Mouse (Mus musculus): Measurements from ENCODE around the gene Zfp583. TPM values are rescaled to one million over a fixed set of nuclear protein-coding genes. Genes with fewer than 3 reads are reported as not detected.
"Not testable (repeated sequence)": the region's sequence is repeated elsewhere in the genome, so short reads cannot be mapped to it uniquely, and the experiment has no call there.

Gene Zfp583
- total RNA-seq, 2 experiments from 2014 or later: 14.0 to 15.7 TPM

- intact Hi-C loops (cut with DNase I); DNase-seq (ENCODE audit: extremely low spot score in 1 of 2, low spot score in 2 of 2): not testable (repeated sequence)
These were observed 30.3 kb downstream of the Zfp583 start for GRCm38 (mm10) chr7:6300796-6301195.

- intact Hi-C loops (cut with DNase I); DNase-seq (ENCODE audit: extremely low spot score in 1 of 2, low spot score in 2 of 2): not testable (repeated sequence)
These were observed 40.0 kb downstream of the Zfp583 start for GRCm38 (mm10) chr7:6291121-6291520.

- peak; percentile 26 to 40 for DNase-seq (ENCODE audit: extremely low spot score in 1 of 2, low spot score in 2 of 2)
- intact Hi-C loops (cut with DNase I): loop anchor here (10.0 kb wide), 1 partner anchor 152 kb away; no protein-coding TSS in a partner anchor
These were observed 44.1 kb downstream of the Zfp583 start for GRCm38 (mm10) chr7:6286921-6287531.

- intact Hi-C loops (cut with DNase I): loop anchor here (10.0 kb wide), 1 partner anchor 151 kb away; no protein-coding TSS in a partner anchor
- DNase-seq (ENCODE audit: extremely low spot score in 1 of 2, low spot score in 2 of 2): peak; percentile 97 to 100
These were observed 45.0 kb downstream of the Zfp583 start, which contains the start of gene Zfp667 for GRCm38 (mm10) chr7:6285842-6286705. Gene Zfp667, plus strand, starts transcription at chr7:6286579.

- no peak for DNase-seq (ENCODE audit: extremely low spot score in 1 of 2, low spot score in 2 of 2)
- intact Hi-C loops (cut with DNase I): loop anchor here (10.0 kb wide), 1 partner anchor 151 kb away; no protein-coding TSS in a partner anchor
These were observed 45.7 kb downstream of the Zfp583 start for GRCm38 (mm10) chr7:6285366-6285765.

- DNase-seq (ENCODE audit: extremely low spot score in 1 of 2, low spot score in 2 of 2): peak in 1 of 2 experiments; percentile 32
- intact Hi-C loops (cut with DNase I): loop anchor here (10.0 kb wide), 1 partner anchor 150 kb away; no protein-coding TSS in a partner anchor
These were observed 46.6 kb downstream of the Zfp583 start for GRCm38 (mm10) chr7:6284442-6285012.

- intact Hi-C loops (cut with DNase I): loop anchor here (2.0 to 10.0 kb wide), 2 partner anchors 43 to 149 kb away; no protein-coding TSS in a partner anchor
- peak; percentile 77 to 86 for DNase-seq (ENCODE audit: extremely low spot score in 1 of 2, low spot score in 2 of 2)
These were observed 47.5 kb downstream of the Zfp583 start for GRCm38 (mm10) chr7:6283451-6284075.

GRCm38 (mm10) chr7:6282749-6283148 lies 48.3 kb downstream of the Zfp583 start:
- peak; percentile 83 to 85 for DNase-seq (ENCODE audit: extremely low spot score in 1 of 2, low spot score in 2 of 2)
- intact Hi-C loops (cut with DNase I): loop anchor here (2.0 to 10.0 kb wide), 2 partner anchors 42 to 148 kb away; no protein-coding TSS in a partner anchor

- intact Hi-C loops (cut with DNase I): no loop called here
These were observed 53.2 kb downstream of the Zfp583 start for GRCm38 (mm10) chr7:6277906-6278305.

GRCm38 (mm10) chr7:6265695-6266094 lies 65.4 kb downstream of the Zfp583 start:
- intact Hi-C loops (cut with DNase I): no loop called here
- DNase-seq (ENCODE audit: extremely low spot score in 1 of 2, low spot score in 2 of 2): no peak

More at GRCm38 (mm10) chr7:6277906-6278305, 53.2 kb downstream of the Zfp583 start:
- no peak for DNase-seq (ENCODE audit: extremely low spot score in 1 of 2, low spot score in 2 of 2)

Other genes starting within 250 kb of the Zfp583 start
- 10 to 100 TPM; 26.1 to 27.2 TPM for gene Zfp787, start 175.3 kb downstream of the Zfp583 start, total RNA-seq (2021)
- 10 to 100 TPM; 54.8 to 64.3 TPM for gene Zfp444, start 159.1 kb downstream of the Zfp583 start, total RNA-seq (2021)
- not detected for gene Galp, start 134.2 kb downstream of the Zfp583 start, total RNA-seq (2021)
- not detected for gene Zscan5b, start 109.0 kb downstream of the Zfp583 start, total RNA-seq (2021)
- not detected for gene Epp13, start 78.6 kb downstream of the Zfp583 start, total RNA-seq (2021)
- 10 to 100 TPM; 12.4 to 12.5 TPM for gene Zfp667, start 44.7 kb downstream of the Zfp583 start, total RNA-seq (2021)
- 1 to 10 TPM; 8.1 to 8.6 TPM for gene Gm3854, start 12.5 kb upstream of the Zfp583 start, total RNA-seq (2021)
- gene Zfp78, start 32.0 kb upstream of the Zfp583 start, total RNA-seq (2021): 1 to 10 TPM; 4.6 to 5.5 TPM
- gene Zfp28, start 52.0 kb upstream of the Zfp583 start, total RNA-seq (2021): 10 to 100 TPM in 1 of 2 experiments, 1 to 10 TPM in 1; 8.9 to 10.2 TPM
- 10 to 100 TPM; 14.7 to 15.7 TPM for gene Smim17, start 67.4 kb upstream of the Zfp583 start, total RNA-seq (2021)
- under 1 TPM; 0.28 to 0.34 TPM for gene Gm20715, start 79.0 kb upstream of the Zfp583 start, total RNA-seq (2021)
- 1 to 10 TPM in 1 of 2 experiments, under 1 TPM in 1; 0.86 to 1.4 TPM for gene Olfr1344, start 107.4 kb upstream of the Zfp583 start, total RNA-seq (2021)
- gene Olfr1336, start 124.9 kb upstream of the Zfp583 start, total RNA-seq (2021): not detected
- gene Olfr1346, start 135.8 kb upstream of the Zfp583 start, total RNA-seq (2021): not detected
- not detected for gene Olfr5, start 155.7 kb upstream of the Zfp583 start, total RNA-seq (2021)
- gene Olfr1347, start 168.5 kb upstream of the Zfp583 start, total RNA-seq (2021): not detected
- not detected for gene Olfr1348, start 177.5 kb upstream of the Zfp583 start, total RNA-seq (2021)
- not detected for gene Olfr1349, start 191.7 kb upstream of the Zfp583 start, total RNA-seq (2021)
- not detected for gene Olfr1350, start 233.6 kb upstream of the Zfp583 start, total RNA-seq (2021)

Measured in left cerebral cortex, postnatal 10 days (tissue).